Mouse (Mus musculus) lung, adult 2 months (tissue): ENCODE results near the gene Osbpl9.

Source experiments
- CTCF ChIP-seq: fragments of 200-500 bp; IDR thresholded peaks from 2 replicates; pipeline ENCODE4 v1.5.1; 2011; ENCODE audit warnings: mild to moderate bottlenecking, low read length, control low read depth; ENCODE audit not compliant: insufficient read depth
- POLR2A ChIP-seq: fragments of 200-500 bp; IDR thresholded peaks from 2 replicates; pipeline ENCODE4 v1.6.1; 2011; ENCODE audit warnings: low read depth, mild to moderate bottlenecking, control low read depth, low read length, borderline replicate concordance; ENCODE audit errors: extremely low read depth

DNA sequence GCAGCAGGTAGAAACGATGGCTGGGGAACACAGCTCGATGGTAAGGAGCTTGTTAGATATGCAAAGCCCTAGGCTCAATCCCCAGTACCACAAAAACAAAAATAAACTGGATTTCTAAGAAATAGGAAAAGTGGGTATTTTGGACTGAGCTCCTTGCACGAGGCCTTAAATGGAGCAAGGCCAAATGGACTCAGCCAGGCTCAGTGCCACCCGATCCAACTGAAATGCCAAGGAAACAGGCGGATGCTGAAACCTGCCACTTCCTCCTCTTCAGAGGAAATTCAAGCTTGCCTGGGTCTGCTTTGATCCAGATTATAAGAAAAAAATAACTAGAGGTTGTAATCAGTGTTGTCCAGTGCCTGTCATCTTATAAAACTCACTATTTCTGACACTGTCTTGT is 112.9 kb downstream of the Osbpl9 start:
- TF ChIP-seq POLR2A (no peak), CTCF (no peak)
